Mouse (Mus musculus): Measurements from ENCODE around the gene Ldlrad2. TPM values are rescaled to one million over a fixed set of nuclear protein-coding genes. Genes with fewer than 3 reads are reported as not detected.
A peak's percentile ranks its signal among the peaks of the same experiment; 100 is the strongest.
"Not testable (repeated sequence)": the region's sequence is repeated elsewhere in the genome, so short reads cannot be mapped to it uniquely, and the experiment has no call there.

Ldlrad2 gene
- total RNA-seq (2021): not detected
- long read RNA-seq, experiment 1: 0 reads
- long read RNA-seq, experiment 2: 0 reads

DNA sequence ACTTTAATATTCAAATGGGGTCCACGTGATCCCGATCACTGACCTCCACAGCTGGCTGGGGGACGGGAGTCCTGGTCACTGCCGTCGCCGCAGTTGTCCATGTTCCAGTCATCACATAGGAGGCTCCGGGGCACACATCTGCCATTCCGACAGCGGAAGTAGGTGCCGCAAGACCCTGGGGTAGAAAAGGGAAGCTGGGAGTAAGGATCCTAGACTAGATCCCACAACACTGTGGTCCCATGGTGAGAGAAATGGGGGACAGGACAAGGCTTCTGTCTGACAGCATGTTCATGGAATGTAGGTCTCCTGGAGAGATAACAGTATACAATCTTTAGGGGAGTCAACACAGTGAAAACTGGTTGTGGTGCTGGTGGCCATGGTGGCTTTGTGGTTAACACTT lies at the start of gene Ldlrad2:
TSS of gene Ldlrad2 (minus strand) at position 101 of the 400 bp plus-strand sequence.
- DNase-seq (ENCODE audit: low spot score in 2 of 2): no peak

DNA sequence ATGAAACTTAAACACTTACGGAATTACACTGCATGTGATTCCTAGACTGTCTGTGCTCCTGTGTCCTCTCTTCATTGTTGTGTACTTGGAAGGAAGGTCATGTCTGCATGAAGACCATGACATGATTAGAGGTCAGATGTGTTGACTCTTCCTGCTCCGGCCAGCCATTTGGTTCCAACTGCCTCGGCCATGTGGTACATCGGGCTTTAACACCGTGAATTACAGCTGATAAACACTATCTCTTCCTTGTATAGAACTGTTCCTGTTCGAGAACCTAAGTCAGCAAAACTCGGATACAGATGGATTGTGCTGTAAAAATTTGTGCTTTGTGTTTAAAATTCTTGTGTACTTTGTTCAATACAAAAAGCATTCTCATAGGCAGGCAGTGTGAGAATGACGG lies 48.5 kb upstream of the Ldlrad2 start:
- DNase-seq (ENCODE audit: low spot score in 2 of 2): no peak

DNA sequence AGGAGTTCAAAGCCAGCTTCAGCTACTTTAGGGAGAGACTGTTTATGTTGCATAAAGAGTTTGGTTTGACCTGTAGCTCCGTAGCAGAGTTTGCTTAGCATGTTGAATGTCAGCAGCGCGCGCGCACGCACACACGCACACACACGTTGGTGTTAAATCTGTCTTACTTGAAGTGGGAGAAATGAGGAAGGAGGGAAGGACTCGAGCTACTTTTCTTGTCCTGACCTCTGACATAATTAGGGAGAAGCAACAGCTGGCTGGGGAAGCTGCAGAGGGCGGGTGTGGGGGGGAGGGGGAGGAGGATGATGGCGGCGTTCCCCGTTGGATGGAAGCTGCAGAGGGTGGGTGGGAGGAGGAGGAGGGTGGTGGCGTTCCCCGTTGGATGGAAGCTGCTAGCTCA lies 35.9 kb upstream of the Ldlrad2 start:
- no peak for DNase-seq (ENCODE audit: low spot score in 2 of 2)

DNA sequence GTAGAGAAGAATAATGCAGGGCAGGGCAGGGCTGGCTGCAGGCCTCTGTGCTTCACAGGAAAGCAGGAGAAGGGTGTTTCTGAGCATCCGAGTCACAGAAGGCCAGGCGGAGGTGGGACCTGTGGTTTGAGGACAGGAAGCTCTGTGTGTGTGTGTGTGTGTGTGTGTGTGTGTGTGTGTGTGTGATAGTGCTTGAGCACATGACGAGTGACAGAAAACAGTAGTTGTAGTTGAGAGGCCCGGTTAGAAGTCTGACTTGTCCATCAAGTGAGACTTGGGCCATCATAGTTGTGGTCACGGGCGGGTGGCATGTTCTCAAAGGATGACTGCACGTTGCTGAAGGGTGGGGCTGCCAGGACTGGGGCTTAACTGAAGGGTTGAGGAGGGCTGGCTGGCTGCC lies 35.3 kb upstream of the Ldlrad2 start:
- DNase-seq (ENCODE audit: low spot score in 2 of 2): no peak

DNA sequence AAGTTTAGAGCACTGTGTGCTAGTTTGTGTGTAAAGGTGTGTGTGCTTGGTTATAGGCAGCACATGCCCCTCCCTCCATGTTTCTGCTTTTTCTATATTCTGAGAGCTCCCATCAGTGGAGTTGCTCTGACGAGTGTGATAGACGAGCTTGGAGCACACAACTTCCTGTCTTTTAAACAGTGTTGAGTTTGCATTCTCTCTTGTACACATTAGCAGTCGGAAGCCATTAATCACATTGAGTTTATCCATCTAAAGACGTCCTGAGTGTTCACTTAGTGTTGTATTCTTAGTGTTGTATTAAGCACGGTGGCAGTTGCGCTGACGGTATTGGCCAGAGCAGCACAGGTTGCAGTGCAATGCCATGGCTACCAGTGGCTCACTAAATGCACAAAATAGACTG lies 34.9 kb upstream of the Ldlrad2 start:
- DNase-seq (ENCODE audit: low spot score in 2 of 2): no peak

DNA sequence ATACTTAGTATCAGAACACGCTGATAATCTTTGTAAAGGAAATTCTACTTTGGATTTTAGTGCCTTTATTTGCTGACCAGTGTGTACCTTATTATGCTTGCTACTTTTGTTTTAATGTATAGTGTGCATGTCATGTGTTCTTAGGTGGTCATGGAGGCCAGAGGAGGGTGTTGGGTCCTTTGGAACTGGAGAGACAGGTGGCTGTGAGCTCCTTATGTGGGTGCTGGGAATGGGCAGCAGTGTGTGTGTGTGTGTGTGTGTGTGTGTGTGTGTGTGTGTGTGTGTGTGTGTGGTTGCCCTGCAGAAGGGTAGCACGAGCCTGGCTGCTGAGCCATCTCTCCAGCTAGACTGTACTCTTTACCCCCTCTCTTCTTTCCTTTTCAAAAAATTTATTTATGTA lies 32.7 kb upstream of the Ldlrad2 start:
- no peak for DNase-seq (ENCODE audit: low spot score in 2 of 2)

DNA sequence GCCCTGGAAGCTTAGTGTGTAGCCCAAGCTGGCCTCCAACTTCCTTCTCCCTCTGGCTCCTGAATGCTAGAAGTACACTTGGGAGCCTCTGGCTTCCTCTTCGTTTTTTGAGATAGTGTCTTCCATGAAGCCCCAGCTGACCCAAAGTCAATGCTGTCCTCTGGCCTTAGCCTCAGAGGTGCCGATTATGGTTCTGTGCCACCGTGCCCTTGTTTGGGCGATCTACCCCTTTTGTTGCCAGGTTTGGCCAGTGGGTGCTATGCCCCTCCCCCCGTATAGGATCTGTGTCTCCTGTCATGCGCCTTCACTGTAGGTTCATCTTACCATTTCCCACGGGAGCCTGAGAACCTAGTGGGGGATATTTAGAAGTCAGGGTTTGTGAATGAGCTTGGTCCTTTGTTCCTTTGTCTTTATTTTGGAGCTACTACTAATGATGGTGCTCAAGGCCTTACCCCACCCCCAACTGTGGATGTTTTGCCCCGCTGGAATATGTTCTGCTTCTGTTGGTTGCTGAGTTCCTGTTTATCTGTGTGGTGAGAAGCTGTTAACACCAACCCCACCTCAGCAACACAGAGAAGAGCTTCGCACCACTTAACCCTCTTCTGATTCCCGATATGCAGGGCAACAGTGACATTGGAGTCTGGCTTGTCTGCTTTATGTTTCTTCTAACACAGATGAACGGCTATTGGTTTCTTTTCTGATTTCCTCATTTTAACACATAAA lies 29.2 kb upstream of the Ldlrad2 start:
- no peak for DNase-seq (ENCODE audit: low spot score in 2 of 2)

DNA sequence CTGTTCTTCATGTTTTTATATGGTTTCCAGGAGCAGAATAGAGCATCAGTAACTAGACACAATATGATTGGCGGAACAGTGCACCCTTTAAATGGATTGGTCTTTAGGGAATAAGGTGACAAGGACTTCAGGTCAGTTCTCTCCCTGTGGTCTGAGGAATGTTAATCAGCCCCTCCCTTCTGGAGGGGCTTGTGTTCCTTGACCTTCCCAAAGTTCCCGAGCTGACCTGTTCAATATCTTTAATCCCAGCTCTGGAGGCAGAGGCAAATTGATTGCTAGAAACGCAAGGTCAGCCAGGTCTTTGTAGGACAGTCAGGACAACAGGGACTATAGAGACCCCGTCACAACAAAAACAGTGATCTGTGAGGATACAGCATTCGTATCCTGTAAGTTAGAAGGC lies 24.2 kb upstream of the Ldlrad2 start:
- DNase-seq (ENCODE audit: low spot score in 2 of 2): no peak

DNA sequence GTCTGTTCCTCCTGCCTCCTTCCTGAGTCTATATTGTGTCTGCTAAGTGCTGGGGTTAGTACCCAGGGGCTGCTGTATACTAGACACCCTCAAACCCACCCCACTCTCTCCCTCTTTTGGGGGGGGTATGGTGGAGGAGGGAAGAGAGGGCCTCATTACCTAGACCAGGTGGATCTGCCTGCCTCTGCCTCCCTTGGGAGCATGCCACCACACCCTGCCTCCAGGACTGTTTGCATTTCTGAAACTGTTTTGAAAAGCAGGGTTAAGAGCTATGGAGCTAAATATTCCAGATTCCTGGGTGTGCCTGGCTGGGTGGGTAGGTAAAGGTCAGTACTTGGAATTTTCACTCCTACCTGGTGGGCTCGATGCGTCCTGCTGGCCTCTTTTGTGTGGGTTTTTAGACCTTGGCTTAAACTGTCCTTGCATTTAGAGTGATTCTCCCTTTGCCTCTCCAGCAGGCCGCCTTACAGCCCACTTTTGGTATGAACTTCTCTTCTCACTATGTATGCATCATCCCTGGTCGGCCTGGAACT lies 22.8 kb upstream of the Ldlrad2 start:
- no peak for DNase-seq (ENCODE audit: low spot score in 2 of 2)

DNA sequence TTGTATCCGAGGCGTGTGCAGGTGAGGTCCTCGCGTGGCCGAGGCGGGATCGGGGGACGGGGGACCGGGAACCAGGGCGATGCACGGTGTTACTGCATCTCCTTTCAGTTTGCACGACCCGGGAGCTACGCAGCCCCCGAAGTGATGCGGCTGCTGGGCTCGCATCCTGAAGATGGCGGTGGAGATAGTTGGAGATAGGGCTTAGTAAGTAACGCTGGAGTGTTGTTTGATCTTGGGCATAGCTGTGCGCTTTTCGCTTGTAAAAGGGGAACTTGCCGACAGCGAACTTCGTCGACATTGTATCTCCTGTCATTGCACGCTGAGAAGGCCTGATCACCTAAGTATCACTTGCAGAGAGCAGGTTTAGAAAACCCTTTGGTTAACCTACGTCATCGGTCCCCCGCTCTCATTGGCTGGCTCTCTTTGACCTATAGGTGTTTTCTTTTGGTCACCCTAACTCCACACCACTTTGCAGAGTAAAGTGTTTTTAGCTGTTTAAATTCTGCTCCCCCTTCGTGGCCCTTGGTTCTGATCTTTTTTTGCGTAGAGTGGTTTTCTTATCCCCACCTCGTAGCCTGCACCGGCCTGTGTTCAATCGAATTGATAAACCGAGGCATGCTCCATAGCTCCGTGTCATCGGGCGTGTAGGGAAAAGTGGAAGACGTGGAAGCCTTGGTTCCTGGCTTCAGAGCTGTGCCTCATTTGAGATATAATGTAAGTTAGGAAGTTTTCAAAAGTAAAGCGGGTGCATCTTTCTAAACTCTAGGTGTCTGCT lies 20.3 kb upstream of the Ldlrad2 start:
- peak in 1 of 2 experiments; percentile 41 for DNase-seq (ENCODE audit: low spot score in 2 of 2)

DNA sequence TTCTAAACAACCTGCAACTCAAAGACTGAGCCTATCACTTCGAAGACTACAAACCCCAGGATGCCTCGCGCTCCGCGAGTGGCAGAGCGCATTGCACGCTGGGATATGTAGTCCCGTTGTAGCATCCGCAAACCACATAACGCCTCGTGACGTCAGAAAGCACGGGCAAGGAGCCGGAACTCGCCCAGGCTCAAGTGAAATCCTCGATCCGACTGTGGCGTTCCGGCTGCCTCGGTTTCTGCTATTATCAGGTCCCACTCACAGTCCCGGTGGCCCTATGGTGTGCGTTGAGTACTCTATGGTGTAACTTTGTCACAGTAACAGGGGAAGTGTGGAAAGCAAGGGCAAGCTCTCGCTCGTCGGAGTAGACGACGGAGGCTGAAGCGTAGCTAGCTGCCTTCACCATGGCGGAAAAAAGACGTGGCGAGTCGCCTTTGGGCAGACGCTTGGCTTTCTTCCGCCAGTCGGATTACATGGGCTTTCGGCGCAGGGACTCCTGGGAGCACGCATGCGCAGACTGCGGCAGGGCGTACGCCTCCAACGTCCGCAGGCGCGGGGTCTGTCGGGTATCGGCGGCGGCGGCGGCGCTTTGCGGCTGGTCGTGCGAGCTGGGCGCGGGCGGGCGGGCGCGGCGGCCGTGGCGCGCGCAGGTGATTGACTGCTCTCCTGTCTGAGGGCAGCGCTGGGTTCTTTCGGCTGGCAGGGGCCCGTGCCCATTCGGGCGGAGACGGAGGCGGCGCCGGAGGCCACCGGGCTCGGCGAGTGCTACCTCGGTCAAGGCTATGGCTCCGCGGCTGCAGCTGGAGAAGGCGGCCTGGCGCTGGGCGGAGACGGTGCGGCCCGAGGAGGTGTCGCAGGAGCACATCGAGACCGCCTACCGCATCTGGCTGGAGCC lies 19.5 kb upstream of the Ldlrad2 start, which contains the start of gene Usp48:
TSS of gene Usp48 (plus strand) at position 155 of the 895 bp plus-strand sequence.
- DNase-seq (ENCODE audit: low spot score in 2 of 2): peak; percentile 99

DNA sequence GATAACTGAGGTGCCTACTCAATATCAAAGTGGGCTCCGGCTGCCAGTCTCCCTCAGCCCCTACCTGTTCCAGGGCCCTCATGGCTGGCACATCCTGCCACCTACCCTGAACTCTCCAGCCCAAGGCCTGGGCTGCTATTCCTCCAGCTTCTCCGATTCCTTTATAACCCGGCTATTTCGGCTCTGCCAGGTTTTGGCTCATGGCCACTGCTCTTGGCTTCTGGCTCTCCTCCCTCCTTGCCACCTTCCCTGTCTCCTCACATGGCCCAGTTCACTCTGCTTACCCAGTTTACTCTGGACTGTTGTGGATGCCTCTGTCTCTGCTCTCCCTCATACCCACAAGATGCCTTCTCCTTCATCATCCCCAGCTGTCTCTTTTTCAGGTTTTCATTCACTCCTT lies 16.6 kb upstream of the Ldlrad2 start:
- DNase-seq (ENCODE audit: low spot score in 2 of 2): no peak

DNA sequence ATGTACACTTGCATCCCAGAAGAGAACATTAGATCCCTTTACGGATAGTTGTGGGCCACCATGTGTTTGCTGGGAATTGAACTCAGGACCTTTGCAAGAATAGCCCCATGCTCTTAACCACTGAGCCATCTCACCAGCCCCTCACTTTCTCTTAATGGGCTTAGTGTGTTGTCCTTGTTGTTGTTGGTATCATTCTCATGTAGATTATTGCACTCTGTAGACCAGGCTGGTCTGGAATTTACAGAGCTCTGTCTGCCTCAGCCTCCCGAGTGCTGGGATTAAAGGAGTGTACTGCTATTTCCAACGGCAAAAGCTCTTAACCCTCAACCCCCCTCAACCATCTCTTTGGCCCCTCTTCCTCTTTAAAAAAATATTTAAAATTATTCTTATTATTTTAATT lies 15.2 kb upstream of the Ldlrad2 start:
- DNase-seq (ENCODE audit: low spot score in 2 of 2): no peak

DNA sequence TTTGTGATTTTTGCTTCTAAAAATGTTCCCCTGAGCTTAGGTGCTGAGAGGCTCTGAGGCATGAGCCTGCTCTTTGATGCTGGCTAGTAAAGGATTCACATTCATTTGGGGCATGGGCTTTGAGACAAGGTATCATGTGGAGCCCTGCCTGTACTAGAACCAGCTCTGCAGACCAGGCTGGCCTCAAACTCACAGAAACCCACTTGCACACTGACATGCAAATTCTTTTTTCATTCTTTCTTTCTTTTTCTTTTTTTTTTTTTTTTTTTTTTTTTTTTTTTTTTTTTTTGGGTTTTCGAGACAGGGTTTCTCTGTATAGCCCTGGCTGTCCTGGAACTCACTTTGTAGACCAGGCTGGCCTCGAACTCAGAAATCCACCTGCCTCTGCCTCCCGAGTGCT lies 14.7 kb upstream of the Ldlrad2 start:
- DNase-seq (ENCODE audit: low spot score in 2 of 2): not testable (repeated sequence)

DNA sequence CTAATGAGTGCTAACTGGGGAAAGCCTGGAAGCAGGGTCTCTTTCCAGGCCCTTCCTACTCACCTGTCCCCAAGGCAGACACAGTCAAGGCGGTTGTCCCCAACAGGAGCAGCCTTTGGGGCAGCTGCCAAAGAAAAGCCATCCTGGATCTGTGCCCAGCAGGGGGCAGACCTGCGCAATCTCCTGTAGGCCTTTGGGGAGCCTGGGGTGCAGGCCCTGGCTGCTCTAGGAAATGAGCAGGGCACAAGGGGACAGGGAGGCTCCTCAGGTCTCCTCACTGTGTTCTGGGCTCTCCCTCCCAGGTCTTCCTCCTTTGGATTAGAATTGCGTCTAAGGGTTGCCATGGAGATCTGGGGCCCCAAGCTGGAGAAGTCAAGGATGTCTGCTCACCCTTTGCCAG lies 7.4 kb upstream of the Ldlrad2 start:
- no peak for DNase-seq (ENCODE audit: low spot score in 2 of 2)

DNA sequence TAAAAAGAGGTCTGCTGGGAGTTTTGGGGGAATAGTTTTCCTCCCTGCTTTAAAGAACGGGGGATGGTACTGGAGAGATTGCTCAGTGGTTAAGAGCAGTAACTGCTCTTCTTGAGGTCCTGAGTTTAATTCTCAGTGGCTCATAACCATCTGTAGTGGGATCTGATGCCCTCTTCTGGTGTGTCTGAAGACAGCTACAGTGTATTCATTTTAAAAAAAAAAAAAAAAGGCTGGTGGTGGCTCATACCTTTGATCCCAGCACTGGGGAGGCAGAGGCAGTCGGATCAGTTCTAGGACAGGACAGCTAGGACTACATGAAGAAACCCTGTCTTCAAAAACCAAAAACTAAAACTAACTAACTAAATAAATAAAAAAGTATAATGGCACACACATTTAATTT lies 5.9 kb upstream of the Ldlrad2 start:
- DNase-seq (ENCODE audit: low spot score in 2 of 2): no peak

DNA sequence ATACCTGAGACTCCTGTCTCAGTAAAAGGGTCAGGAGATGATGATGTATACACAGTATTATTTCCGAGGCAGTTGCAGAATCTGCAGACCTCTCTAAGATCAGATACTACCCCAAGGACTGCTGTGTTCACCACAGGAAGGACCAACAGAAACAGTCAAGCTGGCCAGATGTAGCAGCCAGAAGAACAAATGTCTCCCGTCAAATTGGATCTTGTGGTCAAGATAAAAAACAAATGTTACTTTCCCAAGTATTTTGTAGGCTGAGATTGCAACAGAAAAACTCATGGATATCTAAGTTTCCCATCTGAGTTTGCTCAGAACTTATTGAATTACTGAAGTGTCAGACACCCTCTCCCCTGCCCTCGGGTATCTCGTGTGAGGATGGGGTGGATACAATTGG lies 5.4 kb upstream of the Ldlrad2 start:
- no peak for DNase-seq (ENCODE audit: low spot score in 2 of 2)

DNA sequence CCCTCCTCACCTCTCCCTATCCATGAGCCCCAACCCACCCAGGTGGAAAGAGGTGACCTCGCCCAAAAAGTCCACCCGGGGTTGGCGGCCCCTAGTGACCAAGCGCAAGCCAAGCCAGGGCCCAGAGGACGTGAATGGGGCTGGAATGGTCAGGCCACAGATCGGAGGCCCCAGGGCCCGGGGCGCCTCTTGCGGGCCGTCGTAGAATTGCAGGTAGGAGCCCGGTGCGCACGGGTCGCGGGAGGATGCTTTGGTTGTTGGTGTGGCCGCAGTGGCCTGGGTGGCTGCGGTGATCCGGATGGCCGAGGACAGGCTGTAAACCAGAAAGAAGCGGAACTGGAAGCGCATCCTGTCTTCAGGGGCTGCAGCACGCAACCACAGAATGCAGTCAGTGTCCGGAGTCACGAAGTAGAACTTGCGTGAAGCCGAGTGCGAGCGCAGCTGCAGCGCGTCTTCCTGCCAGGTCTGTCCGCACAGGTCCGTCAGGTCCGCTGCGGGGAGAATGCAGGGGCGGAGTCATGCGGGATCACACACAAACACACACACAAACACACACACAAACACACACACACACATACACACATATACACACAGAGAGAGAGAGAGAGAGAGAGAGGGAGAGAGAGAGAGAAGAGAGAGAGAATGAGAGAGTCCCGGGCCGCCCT lies 3.9 kb upstream of the Ldlrad2 start:
- DNase-seq (ENCODE audit: low spot score in 2 of 2): peak in 1 of 2 experiments; percentile 21

DNA sequence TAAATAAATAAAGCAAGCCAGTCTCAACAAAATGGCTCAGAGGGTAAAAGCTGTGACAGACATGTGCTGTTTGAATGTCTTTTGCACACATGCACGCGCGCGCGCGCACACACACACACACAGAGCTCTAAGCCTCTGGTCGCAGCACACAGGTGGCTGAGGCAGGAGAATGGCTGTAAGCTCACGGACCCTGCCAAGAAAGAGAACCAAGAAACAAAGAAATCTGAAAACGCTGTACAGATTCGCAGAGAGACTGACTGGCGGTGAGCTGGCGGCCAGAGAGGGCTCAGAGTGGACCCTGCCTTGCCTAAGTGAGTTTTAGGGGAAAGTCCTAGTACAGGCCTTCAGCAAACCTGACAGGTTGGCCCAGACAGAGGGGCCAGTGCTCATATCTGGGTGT lies 3.1 kb upstream of the Ldlrad2 start:
- no peak for DNase-seq (ENCODE audit: low spot score in 2 of 2)

DNA sequence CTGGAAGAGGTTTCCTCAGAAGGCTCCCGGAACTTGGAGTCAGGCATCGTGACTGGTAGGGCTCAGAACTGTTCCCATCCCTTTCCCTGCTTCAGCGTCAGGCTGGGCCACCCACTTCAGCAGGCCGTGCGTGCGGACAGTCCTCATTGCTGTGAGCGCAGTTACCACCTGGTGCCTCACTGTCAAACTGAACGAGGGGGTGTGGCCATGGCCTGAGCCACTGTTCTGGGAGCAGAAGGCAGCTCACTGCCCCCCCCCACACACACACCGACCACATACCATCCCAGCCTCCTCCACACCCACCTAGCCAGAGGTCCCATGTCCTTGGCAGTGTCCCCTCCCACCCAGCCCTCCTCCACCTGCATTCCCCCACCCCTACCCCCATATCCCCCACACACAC lies 4.5 kb downstream of the Ldlrad2 start:
- no peak for DNase-seq (ENCODE audit: low spot score in 2 of 2)
